Mouse (Mus musculus): ENCODE results near the gene Smbd1.

- TF ChIP-seq CTCF (IDR thresholded peaks at IDR 0.05; ENCODE audit: low read depth, low read length), result no peak
- TF ChIP-seq GATA1 (IDR thresholded peaks at IDR 0.05; ENCODE audit: borderline replicate concordance, low read length), result no peak
- TF ChIP-seq TAL1 (conservative IDR thresholded peaks at IDR 0.05; ENCODE audit: low read depth, low read length), result no peak
- TF ChIP-seq GATA2 (IDR thresholded peaks at IDR 0.05; ENCODE audit: borderline replicate concordance, low read depth, low read length), result no peak
Measured at GRCm38 (mm10) chr16:32818036-32818435, 7.8 kb upstream of the Smbd1 start.

All from G1E (cell line).